Mouse (Mus musculus): ENCODE data around the gene Pla2g15. TPM values are rescaled to one million over a fixed set of nuclear protein-coding genes. Genes with fewer than 3 reads are reported as not detected.

The Pla2g15 gene
- total and polyA plus RNA-seq, 3 experiments, result 6.9 to 8.0 (median 7.0) TPM

DNA sequence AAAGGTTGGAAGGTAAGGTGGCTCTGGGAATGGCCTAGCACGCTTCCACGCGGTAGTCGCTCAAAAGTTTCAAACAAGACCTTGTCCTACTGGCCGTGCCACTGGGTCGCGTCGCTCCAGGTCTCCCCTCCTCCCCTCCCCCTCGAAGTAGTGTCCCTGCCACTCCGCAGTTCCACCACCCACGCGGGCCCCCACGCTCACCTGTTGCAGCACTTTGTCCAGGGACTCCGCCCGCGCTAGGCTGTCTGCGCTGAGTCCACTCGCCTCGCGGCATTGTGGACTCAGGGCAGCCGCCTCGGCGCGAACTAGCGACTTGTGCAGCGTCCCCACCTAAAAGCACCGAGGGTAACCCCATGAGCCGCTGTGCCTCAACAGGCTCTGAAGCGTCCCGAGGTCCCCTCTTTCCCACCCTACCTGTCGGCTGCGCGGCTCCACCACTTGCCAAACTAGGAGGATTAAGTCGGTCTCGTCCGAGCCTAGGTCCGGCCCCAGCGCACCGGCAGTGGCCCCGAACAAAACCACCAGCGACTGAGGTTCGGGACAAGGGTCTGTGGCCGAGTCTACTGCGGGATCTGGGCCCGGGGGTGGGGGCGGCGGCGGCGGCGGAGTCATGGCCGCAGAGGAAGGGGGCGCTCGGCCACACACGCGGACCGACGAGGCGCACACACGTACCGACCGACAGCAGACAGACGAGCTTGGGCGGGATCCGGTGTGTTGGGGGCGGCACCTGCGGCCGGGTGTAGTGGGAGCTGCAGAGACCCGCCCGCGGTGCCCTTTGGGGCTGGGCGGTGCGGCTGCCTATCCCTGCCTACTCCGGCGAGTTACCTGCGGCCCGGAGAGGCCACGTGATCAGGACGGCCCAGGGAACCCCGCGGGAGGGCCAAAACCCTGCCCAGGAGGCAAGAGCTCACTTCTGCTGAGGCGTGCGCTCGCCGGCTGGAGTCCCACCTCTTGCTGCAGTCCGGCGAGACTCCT, 13.8 kb upstream of the Pla2g15 start, which contains the start of gene Esrp2:
Gene Esrp2 (minus strand): TSS at position 819 of the 975 bp plus-strand sequence.
- dilution Hi-C loops (cut with MboI; ENCODE audit: extremely low pct_ligation_motif_present, extremely low pct_unique_long_range_greater_than_20kb, low sequenced_read_pairs), result no loop called here
- H3K27ac ChIP-seq (ENCODE audit: insufficient read depth, low read depth), result no peak within 1 kb of the TSS
- TF ChIP-seq NELFE (IDR thresholded peaks at IDR 0.05; ENCODE audit: low read depth, low read length) (no peak), RAD21 (IDR thresholded peaks at IDR 0.05; ENCODE audit: low read depth, low read length) (no peak), POLR2AphosphoS2 (IDR thresholded peaks at IDR 0.05; ENCODE audit: low read depth, low read length) (no peak), MXI1 (IDR thresholded peaks at IDR 0.05; ENCODE audit: low read depth, low read length) (no peak), SIN3A (IDR thresholded peaks at IDR 0.05; ENCODE audit: low read length) (no peak), ZMIZ1 (IDR thresholded peaks at IDR 0.05; ENCODE audit: low read depth, low read length) (no peak), E2F4 (IDR thresholded peaks at IDR 0.05; ENCODE audit: insufficient replicate concordance, low read depth, low read length) (no peak), CTCF (conservative IDR thresholded peaks at IDR 0.05 in 1 of 2, IDR thresholded peaks at IDR 0.05 in 1 of 2; ENCODE audit: low read depth in 2 of 2, low read length in 2 of 2) (no peak), MYC (IDR thresholded peaks at IDR 0.05; ENCODE audit: low read depth, low read length) (no peak), CHD2 (IDR thresholded peaks at IDR 0.05; ENCODE audit: low read length) (no peak), IRF4 (IDR thresholded peaks at IDR 0.05; ENCODE audit: low read depth, low read length) (no peak), CHD1 (IDR thresholded peaks at IDR 0.05; ENCODE audit: low read depth, low read length) (no peak), USF2 (conservative IDR thresholded peaks at IDR 0.05; ENCODE audit: low read depth, low read length) (no peak), KAT2A (IDR thresholded peaks at IDR 0.05; ENCODE audit: insufficient replicate concordance, low read length) (no peak), NRF1 (IDR thresholded peaks at IDR 0.05; ENCODE audit: low read depth, low read length) (no peak), JUND (conservative IDR thresholded peaks at IDR 0.05; ENCODE audit: low read depth, low read length) (no peak), BHLHE40 (IDR thresholded peaks at IDR 0.05; ENCODE audit: low read depth, low read length) (no peak), TCF12 (IDR thresholded peaks at IDR 0.05; ENCODE audit: low read depth, low read length) (no peak), SMC3 (IDR thresholded peaks at IDR 0.05; ENCODE audit: low read depth, low read length) (no peak), GABPA (IDR thresholded peaks at IDR 0.05; ENCODE audit: insufficient replicate concordance, low read depth, low read length) (no peak)
- no peak within 1 kb of the TSS for H3K4me3 ChIP-seq (replicated peaks in 1 of 3; ENCODE audit: low read depth in 2 of 3, low read length in 2 of 3, poor library complexity in 1 of 3)
- H3K9me3 ChIP-seq (replicated peaks; ENCODE audit: low read length), result peaks cover 9% of the 10 kb centered on the region
- no peak within 1 kb of the TSS for H3K4me2 ChIP-seq (ENCODE audit: insufficient read depth, low read depth, poor library complexity, severe bottlenecking)
- in situ Hi-C loops (cut with MboI; ENCODE audit: low pct_ligation_motif_present, low pct_unique_long_range_greater_than_20kb, low sequenced_read_pairs), result no loop called here
- peaks cover 0 to 5% of the 10 kb centered on the region in 2 experiments; a peak in 1 of 4 replicates for H3K4me1 ChIP-seq (ENCODE audit: control insufficient read depth in 1 of 2, insufficient read depth in 2 of 2)
- H3K27me3 ChIP-seq (replicated peaks), result no peaks in the 10 kb centered on the region
- H3K36me3 ChIP-seq (replicated peaks in 1 of 2; ENCODE audit: control insufficient read depth in 1 of 2, insufficient read depth in 1 of 2, low read length in 1 of 2), result peaks cover 17 to 43% of the 10 kb centered on the region in 2 experiments
- no peak for DNase-seq (ENCODE audit: extremely low read depth)
- no peaks in the 10 kb centered on the region for H3K79me2 ChIP-seq (replicated peaks; ENCODE audit: control insufficient read depth, extremely low read depth, insufficient read depth, poor library complexity, severe bottlenecking)
- H3K9ac ChIP-seq (ENCODE audit: insufficient read depth, low read depth), result no peak within 1 kb of the TSS
